Mouse (Mus musculus): ENCODE data around the gene Grid2ip. TPM values are rescaled to one million over a fixed set of nuclear protein-coding genes. Genes with fewer than 3 reads are reported as not detected.

The Grid2ip gene
- not detected for polyA plus RNA-seq (2012; fragmentation: generic; extraction: Trizol)

- Histone ChIP-seq H3ac (ENCODE audit: control insufficient read depth, insufficient read length) (no peak within 1 kb of the TSS), H3K4me2 (ENCODE audit: low read depth) (no peak within 1 kb of the TSS), H3K36me3 (ENCODE audit: control insufficient read depth, insufficient read depth) (no peaks in the 10 kb centered on the region), H3K27me3 (ENCODE audit: control insufficient read depth, insufficient read depth, insufficient read length) (peaks cover 48% of the 10 kb centered on the region), H3K79me2 (ENCODE audit: control insufficient read depth, insufficient read depth) (no peaks in the 10 kb centered on the region), H3K4me3 (no peak within 1 kb of the TSS)
- TF ChIP-seq POLR2A (IDR thresholded peaks at IDR 0.05; ENCODE audit: insufficient read length, low read depth) (no peak), SRF (IDR thresholded peaks at IDR 0.05; ENCODE audit: control insufficient read depth, insufficient read length, low read depth) (no peak), MYOD1 (IDR thresholded peaks at IDR 0.05; ENCODE audit: control insufficient read depth in 1 of 3, insufficient read length in 2 of 3, low read depth in 2 of 3) (no peak), MYOG (IDR thresholded peaks at IDR 0.05; ENCODE audit: control insufficient read depth in 1 of 3, insufficient read depth in 1 of 3, insufficient read length in 2 of 3, low read depth in 2 of 3) (no peak), POLR2AphosphoS2 (IDR thresholded peaks at IDR 0.05; ENCODE audit: insufficient read length, low read depth) (no peak), CEBPB (IDR thresholded peaks at IDR 0.05; ENCODE audit: insufficient read depth, poor library complexity, severe bottlenecking) (no peak), MAX (IDR thresholded peaks at IDR 0.05; ENCODE audit: low read depth) (no peak), TCF3 (IDR thresholded peaks at IDR 0.05; ENCODE audit: insufficient read length, low read depth) (no peak), USF1 (IDR thresholded peaks at IDR 0.05; ENCODE audit: low read depth) (no peak), E2F4 (IDR thresholded peaks at IDR 0.05; ENCODE audit: insufficient read depth) (no peak), REST (IDR thresholded peaks at IDR 0.05; ENCODE audit: insufficient read depth, insufficient read length) (no peak)
Observed at GRCm38 (mm10) chr5:143356686-143357388, at the start of gene Grid2ip. TSS of gene Grid2ip (plus strand) at chr5:143357338.

GRCm38 (mm10) chr5:143308825-143309224 lies 48.3 kb upstream of the Grid2ip start:
- no peak overlapping the region for H3K4me3 ChIP-seq
- H3K4me2 ChIP-seq (ENCODE audit: low read depth), result no peak overlapping the region
- no peak overlapping the region for H3ac ChIP-seq (ENCODE audit: control insufficient read depth, insufficient read length)
- peaks cover 20% of the 10 kb centered on the region for H3K79me2 ChIP-seq (ENCODE audit: control insufficient read depth, insufficient read depth)
- TF ChIP-seq MYOD1 (IDR thresholded peaks at IDR 0.05; ENCODE audit: control insufficient read depth in 1 of 3, insufficient read length in 2 of 3, low read depth in 2 of 3) (no peak), MAX (IDR thresholded peaks at IDR 0.05; ENCODE audit: low read depth) (no peak), POLR2A (IDR thresholded peaks at IDR 0.05; ENCODE audit: insufficient read length, low read depth) (no peak), POLR2AphosphoS2 (IDR thresholded peaks at IDR 0.05; ENCODE audit: insufficient read length, low read depth) (no peak), TCF12 (IDR thresholded peaks at IDR 0.05; ENCODE audit: insufficient read depth, poor library complexity, severe bottlenecking) (no peak), USF1 (IDR thresholded peaks at IDR 0.05; ENCODE audit: low read depth) (no peak), E2F4 (IDR thresholded peaks at IDR 0.05; ENCODE audit: insufficient read depth) (no peak), TCF3 (IDR thresholded peaks at IDR 0.05; ENCODE audit: insufficient read length, low read depth) (no peak), SRF (IDR thresholded peaks at IDR 0.05; ENCODE audit: control insufficient read depth, insufficient read length, low read depth) (no peak), MYOG (IDR thresholded peaks at IDR 0.05; ENCODE audit: control insufficient read depth in 1 of 3, insufficient read depth in 1 of 3, insufficient read length in 2 of 3, low read depth in 2 of 3) (no peak), REST (IDR thresholded peaks at IDR 0.05; ENCODE audit: insufficient read depth, insufficient read length) (no peak), CEBPB (IDR thresholded peaks at IDR 0.05; ENCODE audit: insufficient read depth, poor library complexity, severe bottlenecking) (no peak)
- H3K36me3 ChIP-seq (ENCODE audit: control insufficient read depth, insufficient read depth), result peaks cover 23% of the 10 kb centered on the region
- no peaks in the 10 kb centered on the region for H3K27me3 ChIP-seq (ENCODE audit: control insufficient read depth, insufficient read depth, insufficient read length)

GRCm38 (mm10) chr5:143309916-143310315 lies 47.2 kb upstream of the Grid2ip start:
- Histone ChIP-seq H3K4me3 (no peak overlapping the region), H3K79me2 (ENCODE audit: control insufficient read depth, insufficient read depth) (peaks cover 26% of the 10 kb centered on the region), H3K4me2 (ENCODE audit: low read depth) (no peak overlapping the region), H3K36me3 (ENCODE audit: control insufficient read depth, insufficient read depth) (peaks cover 23% of the 10 kb centered on the region), H3K27me3 (ENCODE audit: control insufficient read depth, insufficient read depth, insufficient read length) (no peaks in the 10 kb centered on the region), H3ac (ENCODE audit: control insufficient read depth, insufficient read length) (no peak overlapping the region)
- TF ChIP-seq MYOG (IDR thresholded peaks at IDR 0.05; ENCODE audit: control insufficient read depth in 1 of 3, insufficient read depth in 1 of 3, insufficient read length in 2 of 3, low read depth in 2 of 3), result no peak
- no peak for TF ChIP-seq SRF (IDR thresholded peaks at IDR 0.05; ENCODE audit: control insufficient read depth, insufficient read length, low read depth)
- no peak for TF ChIP-seq E2F4 (IDR thresholded peaks at IDR 0.05; ENCODE audit: insufficient read depth)
- TF ChIP-seq REST (IDR thresholded peaks at IDR 0.05; ENCODE audit: insufficient read depth, insufficient read length), result no peak
- no peak for TF ChIP-seq CEBPB (IDR thresholded peaks at IDR 0.05; ENCODE audit: insufficient read depth, poor library complexity, severe bottlenecking)
- TF ChIP-seq POLR2AphosphoS2 (IDR thresholded peaks at IDR 0.05; ENCODE audit: insufficient read length, low read depth), result no peak
- no peak for TF ChIP-seq MYOD1 (IDR thresholded peaks at IDR 0.05; ENCODE audit: control insufficient read depth in 1 of 3, insufficient read length in 2 of 3, low read depth in 2 of 3)
- no peak for TF ChIP-seq POLR2A (IDR thresholded peaks at IDR 0.05; ENCODE audit: insufficient read length, low read depth)
- no peak for TF ChIP-seq TCF3 (IDR thresholded peaks at IDR 0.05; ENCODE audit: insufficient read length, low read depth)
- no peak for TF ChIP-seq MAX (IDR thresholded peaks at IDR 0.05; ENCODE audit: low read depth)
- TF ChIP-seq USF1 (IDR thresholded peaks at IDR 0.05; ENCODE audit: low read depth), result no peak
- TF ChIP-seq TCF12 (IDR thresholded peaks at IDR 0.05; ENCODE audit: insufficient read depth, poor library complexity, severe bottlenecking), result no peak

GRCm38 (mm10) chr5:143311886-143312285 lies 45.3 kb upstream of the Grid2ip start:
- no peak overlapping the region for H3K4me2 ChIP-seq (ENCODE audit: low read depth)
- no peak overlapping the region for H3ac ChIP-seq (ENCODE audit: control insufficient read depth, insufficient read length)
- no peaks in the 10 kb centered on the region for H3K27me3 ChIP-seq (ENCODE audit: control insufficient read depth, insufficient read depth, insufficient read length)
- H3K79me2 ChIP-seq (ENCODE audit: control insufficient read depth, insufficient read depth), result peaks cover 19% of the 10 kb centered on the region
- peaks cover 15% of the 10 kb centered on the region for H3K36me3 ChIP-seq (ENCODE audit: control insufficient read depth, insufficient read depth)
- H3K4me3 ChIP-seq, result no peak overlapping the region
- TF ChIP-seq REST (IDR thresholded peaks at IDR 0.05; ENCODE audit: insufficient read depth, insufficient read length) (no peak), MYOG (IDR thresholded peaks at IDR 0.05; ENCODE audit: control insufficient read depth in 1 of 3, insufficient read depth in 1 of 3, insufficient read length in 2 of 3, low read depth in 2 of 3) (no peak), USF1 (IDR thresholded peaks at IDR 0.05; ENCODE audit: low read depth) (no peak), E2F4 (IDR thresholded peaks at IDR 0.05; ENCODE audit: insufficient read depth) (no peak), TCF12 (IDR thresholded peaks at IDR 0.05; ENCODE audit: insufficient read depth, poor library complexity, severe bottlenecking) (no peak), POLR2AphosphoS2 (IDR thresholded peaks at IDR 0.05; ENCODE audit: insufficient read length, low read depth) (no peak), POLR2A (IDR thresholded peaks at IDR 0.05; ENCODE audit: insufficient read length, low read depth) (no peak), SRF (IDR thresholded peaks at IDR 0.05; ENCODE audit: control insufficient read depth, insufficient read length, low read depth) (no peak), TCF3 (IDR thresholded peaks at IDR 0.05; ENCODE audit: insufficient read length, low read depth) (no peak), MYOD1 (IDR thresholded peaks at IDR 0.05; ENCODE audit: control insufficient read depth in 1 of 3, insufficient read length in 2 of 3, low read depth in 2 of 3) (no peak), MAX (IDR thresholded peaks at IDR 0.05; ENCODE audit: low read depth) (no peak), CEBPB (IDR thresholded peaks at IDR 0.05; ENCODE audit: insufficient read depth, poor library complexity, severe bottlenecking) (no peak)

Measured in myocyte (in vitro differentiated cells).